Mouse (Mus musculus) ES-E14 (cell line): ENCODE data around the gene Tbce. TPM values are rescaled to one million over a fixed set of nuclear protein-coding genes. Genes with fewer than 3 reads are reported as not detected.

Source experiments
- DNase-seq: peaks from one replicate; pipeline ENCODE4 v3.0.0-alpha.2; 2013; ENCODE audit warnings: low read depth, low spot score
- H3K27ac ChIP-seq: 2 replicates; pipeline ENCODE4 v1.5.1; 2012; ENCODE audit warnings: low read depth, mild to moderate bottlenecking, low read length, moderate library complexity, mixed read lengths; ENCODE audit not compliant: poor library complexity, insufficient read depth, severe bottlenecking
- H3K36me3 ChIP-seq: 2 replicates; pipeline ENCODE4 v1.6.1; 2012; ENCODE audit warnings: mild to moderate bottlenecking, low read length, moderate library complexity, mixed read lengths; ENCODE audit not compliant: control insufficient read depth, poor library complexity, insufficient read depth, severe bottlenecking
- H3K4me1 ChIP-seq, 2 experiments: fragments of 150-350 bp in 1 of 2; sonication (generic) in 1 of 2; 2 replicates each; pipeline ENCODE4 v1.6.1; 2012; ENCODE audit warnings: low read length in 2 of 2, mild to moderate bottlenecking in 1 of 2, mixed read lengths in 1 of 2; ENCODE audit not compliant: control insufficient read depth in 2 of 2, insufficient read depth in 2 of 2, poor library complexity in 1 of 2
- H3K4me3 ChIP-seq, 2 experiments: fragments of 150-350 bp in 1 of 2; sonication (generic) in 1 of 2; 2 replicates each; pipeline ENCODE4 v1.5.1; 2012; ENCODE audit warnings: low read length in 2 of 2, low read depth in 1 of 2, mild to moderate bottlenecking in 1 of 2, mixed read lengths in 1 of 2; ENCODE audit not compliant: insufficient read depth in 1 of 2, poor library complexity in 1 of 2, severe bottlenecking in 1 of 2
- H3K9ac ChIP-seq: 2 replicates; pipeline ENCODE4 v1.6.1; 2012; ENCODE audit warnings: low read depth, mild to moderate bottlenecking, low read length, mixed read lengths; ENCODE audit not compliant: poor library complexity, insufficient read depth, severe bottlenecking
- H3K9me3 ChIP-seq: fragments of 150-350 bp; sonication (generic); 2 replicates; pipeline ENCODE4 v1.6.1; 2012; ENCODE audit warnings: low read depth, mild to moderate bottlenecking, low read length; ENCODE audit not compliant: control insufficient read depth, insufficient read depth
- CHD2 ChIP-seq: IDR thresholded peaks from 2 replicates; pipeline ENCODE4 v1.6.1; 2014; ENCODE audit warnings: mild to moderate bottlenecking, low read depth, low read length, inconsistent platforms
- HCFC1 ChIP-seq: IDR thresholded peaks from 2 replicates; pipeline ENCODE4 v1.6.1; 2012; ENCODE audit warnings: low read length, inconsistent platforms, borderline replicate concordance; ENCODE audit not compliant: insufficient read depth
- MAFK ChIP-seq: IDR thresholded peaks from 2 replicates; pipeline ENCODE4 v1.6.1; 2014; ENCODE audit warnings: mild to moderate bottlenecking, low read depth, low read length, inconsistent platforms; ENCODE audit not compliant: insufficient read depth
- ZC3H11A ChIP-seq: IDR thresholded peaks from 2 replicates; pipeline ENCODE4 v1.6.1; 2012; ENCODE audit warnings: low read depth, mild to moderate bottlenecking, inconsistent platforms, low read length, borderline replicate concordance
- ZNF384 ChIP-seq: IDR thresholded peaks from 2 replicates; pipeline ENCODE4 v1.6.1; 2012; ENCODE audit warnings: low read depth, low read length, inconsistent platforms
- in situ Hi-C, 2 experiments: fragments of 600-800 bp; cut with MboI; formaldehyde crosslinking; loops; one replicate each; pipeline ENCODE4 v1.15.1; 2025; ENCODE audit warnings: low sequenced_read_pairs in 2 of 2, inconsistent platforms in 1 of 2; ENCODE audit not compliant: unreplicated experiment in 2 of 2
- total RNA-seq: library from RNA; depleted of rRNA; stranded (reverse); fragments of 300-350 nt; gene quantifications from 2 replicates; pipeline ENCODE4 v1.2.3, GENCODE M21; 2012

Gene Tbce
- total RNA-seq, 1 experiment, result 32.1 TPM

DNA sequence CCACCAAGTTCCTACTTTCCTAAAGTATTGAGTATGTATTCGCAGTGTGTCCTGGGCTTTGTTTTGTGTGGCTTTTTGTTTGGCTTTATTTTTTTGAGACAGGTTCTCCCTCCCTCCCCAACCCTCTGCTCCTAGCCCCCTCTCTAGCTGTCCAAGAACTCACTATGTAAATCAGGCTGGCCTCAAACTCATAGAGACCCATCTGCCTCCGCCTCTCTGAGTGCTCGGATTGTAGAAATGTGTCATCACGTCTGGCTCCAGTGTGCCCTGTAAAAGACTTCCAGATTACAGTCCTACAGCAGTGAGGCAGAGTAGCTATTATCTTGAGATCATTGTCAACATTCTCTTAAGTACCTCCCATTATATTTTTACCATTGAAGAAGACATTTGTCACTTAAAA, 78.4 kb downstream of the Tbce start:
- Histone ChIP-seq H3K4me3 (no peak overlapping the region), H3K27ac (no peak overlapping the region), H3K9me3 (no peaks in the 10 kb centered on the region), H3K4me1 (peaks cover 0 to 11% of the 10 kb centered on the region in 2 experiments; a peak in 2 of 4 replicates), H3K9ac (no peak overlapping the region), H3K36me3 (no peaks in the 10 kb centered on the region)
- TF ChIP-seq HCFC1, result no peak
- no peak for TF ChIP-seq CHD2
- no peak for TF ChIP-seq ZNF384
- no peak for TF ChIP-seq ZC3H11A
- TF ChIP-seq MAFK, result no peak
- no peak for DNase-seq
- in situ Hi-C loops, result no loop called here

GRCm38 (mm10) chr13:13960211-13960610, 79.2 kb downstream of the Tbce start:
- Histone ChIP-seq H3K4me1 (peaks cover 0 to 5% of the 10 kb centered on the region in 2 experiments; a peak in 1 of 4 replicates), H3K9me3 (no peaks in the 10 kb centered on the region), H3K4me3 (no peak overlapping the region), H3K36me3 (no peaks in the 10 kb centered on the region), H3K9ac (no peak overlapping the region), H3K27ac (no peak overlapping the region)
- no peak for TF ChIP-seq ZC3H11A
- TF ChIP-seq ZNF384, result no peak
- no peak for TF ChIP-seq MAFK
- TF ChIP-seq CHD2, result no peak
- no peak for TF ChIP-seq HCFC1
- in situ Hi-C loops, result no loop called here
- no peak for DNase-seq

- H3K9me3 ChIP-seq, result no peaks in the 10 kb centered on the region
- no peak overlapping the region for H3K9ac ChIP-seq
- no peak overlapping the region for H3K27ac ChIP-seq
- in situ Hi-C loops, result no loop called here
- H3K4me3 ChIP-seq, result no peak overlapping the region
- no peaks in the 10 kb centered on the region for H3K4me1 ChIP-seq
- TF ChIP-seq ZC3H11A, result no peak
- TF ChIP-seq CHD2, result no peak
- no peak for TF ChIP-seq ZNF384
- TF ChIP-seq MAFK, result no peak
- no peak for TF ChIP-seq HCFC1
- no peaks in the 10 kb centered on the region for H3K36me3 ChIP-seq
- no peak for DNase-seq
Measured at GRCm38 (mm10) chr13:13956686-13957085, 82.8 kb downstream of the Tbce start.

GRCm38 (mm10) chr13:13954931-13955330, 84.5 kb downstream of the Tbce start:
- Histone ChIP-seq H3K4me3 (peak overlapping the region; percentile 83 to 92), H3K9ac (peak overlapping the region; percentile 85), H3K9me3 (no peaks in the 10 kb centered on the region), H3K27ac (no peak overlapping the region), H3K4me1 (no peaks in the 10 kb centered on the region), H3K36me3 (no peaks in the 10 kb centered on the region)
- no peak for DNase-seq
- TF ChIP-seq HCFC1 (no peak), MAFK (no peak), CHD2 (no peak), ZC3H11A (no peak), ZNF384 (no peak)
- in situ Hi-C loops, result no loop called here
